Mouse (Mus musculus) heart, adult 11 months (tissue): ENCODE measurements at regions not wholly inside any gene's neighbourhood (a gene's known extent, or its start where the extent isn't known, plus 50 kb on each side); places are given as distances from the start of the nearest gene placed in this dataset.

ENCODE experiments used
- DNase-seq: peaks from one replicate; pipeline ENCODE4 v3.0.0; 2022

DNA sequence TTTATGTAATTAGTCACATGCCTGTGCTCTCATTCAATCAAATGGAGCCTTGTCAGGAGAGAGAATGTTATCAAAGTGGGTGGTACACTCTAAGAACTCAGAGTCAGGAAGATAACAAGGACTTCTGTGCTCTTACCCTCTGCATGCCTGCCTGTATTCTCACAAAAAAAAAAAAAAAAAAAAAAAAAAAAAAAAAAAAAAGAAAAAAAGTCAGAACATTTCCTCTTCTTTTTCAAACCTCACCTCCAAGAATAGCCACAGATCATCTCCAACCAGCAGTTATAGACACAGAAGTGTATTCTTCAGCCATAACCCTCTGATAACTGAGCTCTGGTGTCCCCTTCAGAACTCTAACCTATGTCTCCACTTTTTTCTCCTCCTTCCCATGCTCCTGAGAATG is 77.5 kb downstream of the Abo start:
- no peak for DNase-seq

DNA sequence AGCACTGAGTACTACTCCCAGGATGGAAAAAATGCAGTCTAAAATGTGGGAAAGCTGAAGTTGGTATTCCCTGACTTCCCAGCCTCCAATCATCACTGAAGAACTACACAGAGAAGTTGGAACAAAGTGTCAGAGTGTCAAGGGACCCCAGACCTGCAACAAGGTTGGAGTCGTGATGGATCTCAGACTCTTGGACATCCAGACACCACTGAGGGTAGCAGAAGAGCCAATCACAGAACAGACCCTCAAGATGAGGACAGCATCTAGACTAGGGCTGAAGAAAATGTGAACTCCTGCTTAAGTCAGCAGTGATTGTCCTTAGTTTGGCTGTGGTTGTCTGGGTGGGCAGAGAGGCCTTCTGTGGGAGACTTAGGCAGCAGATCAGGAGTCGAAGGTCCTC is 87.8 kb downstream of the Abo start:
- peak; percentile 70 for DNase-seq

DNA sequence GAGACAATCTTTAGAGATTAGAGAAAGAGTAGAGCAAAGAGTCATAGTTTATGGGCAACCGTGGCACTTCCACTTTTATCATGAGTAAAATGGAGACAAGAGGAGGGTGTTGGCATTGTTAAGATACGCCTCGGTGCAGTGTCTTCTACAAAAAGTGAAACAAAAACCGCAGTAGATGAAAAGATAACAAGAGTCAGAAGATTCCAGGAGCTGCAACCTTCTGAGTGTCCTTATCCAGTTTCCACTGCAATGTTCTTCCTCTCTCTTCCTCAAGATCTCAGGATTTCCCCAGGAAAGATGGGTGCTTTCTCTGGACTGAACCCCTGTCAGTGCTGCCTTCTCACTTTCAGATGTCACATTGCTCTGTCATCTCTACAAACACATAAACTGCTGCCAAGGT is 82.3 kb upstream of the Lcn4 start:
- no peak for DNase-seq

DNA sequence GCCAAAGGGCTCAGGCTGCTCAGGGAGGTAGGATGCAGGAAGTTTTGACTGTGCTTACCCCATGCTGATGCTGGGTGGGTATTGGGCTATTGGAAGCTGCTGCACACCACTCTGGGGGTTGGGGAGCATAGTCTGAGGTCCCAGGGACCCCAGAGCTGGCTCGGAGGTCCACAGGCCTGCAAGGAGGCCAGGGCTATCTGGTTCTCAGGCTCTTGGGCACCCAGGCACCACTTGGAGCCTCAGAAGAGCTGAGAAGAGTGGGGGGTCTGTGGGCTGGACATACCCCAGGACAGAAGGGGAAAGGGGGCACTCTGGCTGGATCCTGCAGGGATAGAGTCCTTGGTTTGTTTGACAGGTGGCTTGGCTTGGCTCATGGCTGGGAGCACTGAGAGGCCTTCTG is 80.8 kb upstream of the Lcn4 start:
- DNase-seq: no peak

DNA sequence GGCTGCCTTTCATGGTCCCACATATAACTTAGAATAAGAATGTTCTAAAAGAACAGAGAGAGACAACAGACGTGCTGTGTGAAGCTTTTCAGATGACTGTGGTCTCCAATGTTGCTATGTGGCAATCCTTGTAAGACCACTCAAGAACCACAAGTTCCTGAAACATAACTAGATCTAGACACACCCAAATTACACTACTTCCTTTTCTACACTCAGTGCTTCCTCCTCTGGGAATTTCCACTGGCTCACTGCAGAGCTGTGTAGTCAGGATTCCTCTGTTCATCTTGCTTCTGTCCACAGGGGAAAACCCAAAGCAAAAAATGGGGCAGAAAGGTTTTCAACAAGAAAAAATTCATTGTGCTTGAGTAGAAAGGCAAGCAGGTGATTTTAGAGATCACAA is 73.3 kb upstream of the Lcn4 start:
- DNase-seq: no peak

DNA sequence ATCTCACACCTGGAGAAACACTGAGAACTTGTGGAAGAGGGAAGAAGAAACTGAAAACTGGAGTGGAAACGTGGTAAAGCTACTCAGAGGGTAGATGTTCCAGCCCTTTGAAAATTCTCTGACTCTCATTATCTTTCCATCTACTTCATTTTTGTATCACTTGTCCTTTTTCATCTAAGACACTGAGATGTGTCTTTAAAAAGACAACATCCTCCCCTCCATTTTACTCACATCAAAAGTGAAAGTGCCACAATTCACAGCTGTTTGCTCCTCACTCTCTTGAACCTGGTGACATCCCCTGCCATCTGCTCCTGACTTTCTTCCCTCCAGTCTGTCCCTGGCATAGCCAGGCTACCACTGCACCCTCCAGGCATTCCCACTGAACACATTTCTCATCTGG is 67.8 kb upstream of the Lcn4 start:
- DNase-seq: no peak

DNA sequence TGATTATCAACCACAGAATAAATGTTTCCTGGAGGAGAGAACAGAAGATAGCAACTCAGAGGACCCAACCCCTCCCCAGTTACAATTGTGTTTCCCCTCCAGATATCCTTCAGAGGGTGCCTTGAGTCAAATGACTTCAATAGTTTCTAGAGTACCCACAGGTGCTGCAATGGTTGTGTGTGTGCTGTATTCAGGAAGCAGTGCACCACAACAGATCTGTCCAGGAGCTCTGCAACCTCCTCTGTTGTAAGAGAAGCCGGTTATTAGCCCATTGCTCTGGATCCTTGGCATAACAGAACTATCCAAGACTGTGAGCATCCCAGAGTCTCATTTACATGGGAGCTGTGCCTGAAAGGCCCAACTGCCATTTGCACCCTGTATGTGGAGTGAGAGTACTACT is 66.6 kb upstream of the Lcn4 start:
- no peak for DNase-seq
